Mouse (Mus musculus) erythroblast, adult 5-6 weeks (primary cell): ENCODE results near the gene St7. TPM values are rescaled to one million over a fixed set of nuclear protein-coding genes. Genes with fewer than 3 reads are reported as not detected.
A peak's percentile ranks its signal among the peaks of the same experiment; 100 is the strongest.

Source experiments
- ATAC-seq: replicated peaks from 2 replicates; pipeline ENCODE4 v1.8.0; 2016; ENCODE audit warnings: moderate number of reproducible peaks, mild to moderate bottlenecking, moderate TSS enrichment, inconsistent platforms; ENCODE audit not compliant: poor library complexity, low FRiP score, severe bottlenecking
- total RNA-seq, 2 experiments: library from RNA; stranded (forward) in 1 of 2; stranded (reverse) in 1 of 2; fragments of 150-400 nt in 1 of 2; fragments of 200-764, 138-1000 nt in 1 of 2; gene quantifications; 2 replicates each; pipeline versions ENCODE4 v1.2.3 to v1.2.4; 2015 to 2017; ENCODE audit warnings: low replicate concordance in 2 of 2

Gene St7
- total RNA-seq, 2 experiments from 2014 or later, result 73.4 to 90.6 TPM

GRCm38 (mm10) chr6:17705973-17706372 is 13.2 kb downstream of the St7 start:
- ATAC-seq, result no peak

GRCm38 (mm10) chr6:17718978-17719377 is 26.2 kb downstream of the St7 start:
- ATAC-seq, result no peak

GRCm38 (mm10) chr6:17719423-17719822 is 26.7 kb downstream of the St7 start:
- no peak for ATAC-seq

GRCm38 (mm10) chr6:17720022-17720421 is 27.3 kb downstream of the St7 start:
- no peak for ATAC-seq

- ATAC-seq, result no peak
Measured at GRCm38 (mm10) chr6:17721706-17722105, 29.0 kb downstream of the St7 start.

GRCm38 (mm10) chr6:17725841-17726460 is 33.2 kb downstream of the St7 start:
- peak; percentile 89 for ATAC-seq

- ATAC-seq, result no peak
Measured at GRCm38 (mm10) chr6:17727241-17727640, 34.5 kb downstream of the St7 start.

- ATAC-seq, result no peak
Measured at GRCm38 (mm10) chr6:17727891-17728790, 35.4 kb downstream of the St7 start.

- ATAC-seq, result no peak
Measured at GRCm38 (mm10) chr6:17730122-17730521, 37.4 kb downstream of the St7 start.

- no peak for ATAC-seq
Measured at GRCm38 (mm10) chr6:17731694-17732093, 39.0 kb downstream of the St7 start.

- ATAC-seq, result peak; percentile 94
Measured at GRCm38 (mm10) chr6:17733951-17734411, 41.2 kb downstream of the St7 start.

GRCm38 (mm10) chr6:17737262-17737948 is 44.7 kb downstream of the St7 start:
- no peak for ATAC-seq

- no peak for ATAC-seq
Measured at GRCm38 (mm10) chr6:17740128-17740527, 47.4 kb downstream of the St7 start.

- ATAC-seq, result peak; percentile 13
Measured at GRCm38 (mm10) chr6:17741639-17742038, 48.9 kb downstream of the St7 start.

GRCm38 (mm10) chr6:17742209-17742608 is 49.5 kb downstream of the St7 start:
- 0 out of 2 replicates have a peak, but pooled peaks have one; percentile 3 for ATAC-seq

- ATAC-seq, result peak; percentile 95
Measured at GRCm38 (mm10) chr6:17743325-17743724, 50.6 kb downstream of the St7 start.

GRCm38 (mm10) chr6:17747724-17748123 is 55.0 kb downstream of the St7 start:
- no peak for ATAC-seq

GRCm38 (mm10) chr6:17748866-17749582 is 56.3 kb downstream of the St7 start:
- ATAC-seq, result peak; percentile 87

GRCm38 (mm10) chr6:17749596-17749995 is 56.9 kb downstream of the St7 start:
- ATAC-seq, result no peak
